Mouse (Mus musculus) ES-E14 (cell line): ENCODE results near the gene Glg1. TPM values are rescaled to one million over a fixed set of nuclear protein-coding genes. Genes with fewer than 3 reads are reported as not detected.
"Not testable (repeated sequence)": the region's sequence is repeated elsewhere in the genome, so short reads cannot be mapped to it uniquely, and the experiment has no call there.

Source experiments
- DNase-seq: peaks from one replicate; pipeline ENCODE4 v3.0.0-alpha.2; 2013; ENCODE audit warnings: low read depth, low spot score
- H3K27ac ChIP-seq: 2 replicates; pipeline ENCODE4 v1.5.1; 2012; ENCODE audit warnings: low read depth, mild to moderate bottlenecking, low read length, moderate library complexity, mixed read lengths; ENCODE audit not compliant: poor library complexity, insufficient read depth, severe bottlenecking
- H3K36me3 ChIP-seq: 2 replicates; pipeline ENCODE4 v1.6.1; 2012; ENCODE audit warnings: mild to moderate bottlenecking, low read length, moderate library complexity, mixed read lengths; ENCODE audit not compliant: control insufficient read depth, poor library complexity, insufficient read depth, severe bottlenecking
- H3K4me1 ChIP-seq, 2 experiments: fragments of 150-350 bp in 1 of 2; sonication (generic) in 1 of 2; 2 replicates each; pipeline ENCODE4 v1.6.1; 2012; ENCODE audit warnings: low read length in 2 of 2, mild to moderate bottlenecking in 1 of 2, mixed read lengths in 1 of 2; ENCODE audit not compliant: control insufficient read depth in 2 of 2, insufficient read depth in 2 of 2, poor library complexity in 1 of 2
- H3K4me3 ChIP-seq, 2 experiments: fragments of 150-350 bp in 1 of 2; sonication (generic) in 1 of 2; 2 replicates each; pipeline ENCODE4 v1.5.1; 2012; ENCODE audit warnings: low read length in 2 of 2, low read depth in 1 of 2, mild to moderate bottlenecking in 1 of 2, mixed read lengths in 1 of 2; ENCODE audit not compliant: insufficient read depth in 1 of 2, poor library complexity in 1 of 2, severe bottlenecking in 1 of 2
- H3K9ac ChIP-seq: 2 replicates; pipeline ENCODE4 v1.6.1; 2012; ENCODE audit warnings: low read depth, mild to moderate bottlenecking, low read length, mixed read lengths; ENCODE audit not compliant: poor library complexity, insufficient read depth, severe bottlenecking
- H3K9me3 ChIP-seq: fragments of 150-350 bp; sonication (generic); 2 replicates; pipeline ENCODE4 v1.6.1; 2012; ENCODE audit warnings: low read depth, mild to moderate bottlenecking, low read length; ENCODE audit not compliant: control insufficient read depth, insufficient read depth
- CHD2 ChIP-seq: IDR thresholded peaks from 2 replicates; pipeline ENCODE4 v1.6.1; 2014; ENCODE audit warnings: mild to moderate bottlenecking, low read depth, low read length, inconsistent platforms
- HCFC1 ChIP-seq: IDR thresholded peaks from 2 replicates; pipeline ENCODE4 v1.6.1; 2012; ENCODE audit warnings: low read length, inconsistent platforms, borderline replicate concordance; ENCODE audit not compliant: insufficient read depth
- MAFK ChIP-seq: IDR thresholded peaks from 2 replicates; pipeline ENCODE4 v1.6.1; 2014; ENCODE audit warnings: mild to moderate bottlenecking, low read depth, low read length, inconsistent platforms; ENCODE audit not compliant: insufficient read depth
- ZC3H11A ChIP-seq: IDR thresholded peaks from 2 replicates; pipeline ENCODE4 v1.6.1; 2012; ENCODE audit warnings: low read depth, mild to moderate bottlenecking, inconsistent platforms, low read length, borderline replicate concordance
- ZNF384 ChIP-seq: IDR thresholded peaks from 2 replicates; pipeline ENCODE4 v1.6.1; 2012; ENCODE audit warnings: low read depth, low read length, inconsistent platforms
- in situ Hi-C, 2 experiments: fragments of 600-800 bp; cut with MboI; formaldehyde crosslinking; loops; one replicate each; pipeline ENCODE4 v1.15.1; 2025; ENCODE audit warnings: low sequenced_read_pairs in 2 of 2, inconsistent platforms in 1 of 2; ENCODE audit not compliant: unreplicated experiment in 2 of 2
- total RNA-seq: library from RNA; depleted of rRNA; stranded (reverse); fragments of 300-350 nt; gene quantifications from 2 replicates; pipeline ENCODE4 v1.2.3, GENCODE M21; 2012

Gene Glg1
- total RNA-seq, 1 experiment, result 87.4 TPM

DNA sequence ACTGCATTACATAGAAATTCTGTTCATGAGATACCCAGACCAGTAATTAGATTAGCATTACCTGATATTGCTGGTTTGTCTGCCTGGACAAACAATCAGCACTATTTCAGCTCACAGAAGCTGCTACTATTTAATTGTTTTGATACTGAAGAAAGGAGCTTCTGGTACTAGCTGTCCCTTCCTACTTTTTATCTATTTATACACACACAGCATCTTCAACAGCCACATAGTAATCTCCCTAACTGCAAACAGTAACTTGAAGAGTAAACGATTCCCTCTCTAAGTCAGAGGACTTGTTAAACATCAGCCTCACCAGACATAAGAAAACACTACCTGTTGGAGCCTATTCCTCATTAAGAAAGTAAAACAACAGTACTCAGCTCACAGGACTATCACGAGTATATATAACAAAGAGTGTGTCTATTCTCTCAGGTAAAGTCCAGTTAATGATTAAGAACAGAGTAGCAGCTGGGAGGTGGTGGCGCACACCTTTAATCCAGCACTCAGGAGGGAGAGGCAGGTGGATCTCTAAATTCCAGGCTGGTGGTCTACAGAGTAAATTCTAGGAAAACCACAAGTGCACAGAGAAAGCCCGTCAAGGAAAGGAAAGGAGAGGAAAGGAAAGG, 6.4 kb downstream of the Glg1 start:
- Histone ChIP-seq H3K4me3 (no peak overlapping the region), H3K36me3 (no peaks in the 10 kb centered on the region), H3K9ac (no peak overlapping the region), H3K9me3 (no peaks in the 10 kb centered on the region), H3K27ac (no peak overlapping the region), H3K4me1 (no peaks in the 10 kb centered on the region)
- in situ Hi-C loops, result no loop called here
- DNase-seq, result no peak
- no peak for TF ChIP-seq MAFK
- TF ChIP-seq HCFC1, result no peak
- TF ChIP-seq ZNF384, result no peak
- TF ChIP-seq ZC3H11A, result no peak
- no peak for TF ChIP-seq CHD2

DNA sequence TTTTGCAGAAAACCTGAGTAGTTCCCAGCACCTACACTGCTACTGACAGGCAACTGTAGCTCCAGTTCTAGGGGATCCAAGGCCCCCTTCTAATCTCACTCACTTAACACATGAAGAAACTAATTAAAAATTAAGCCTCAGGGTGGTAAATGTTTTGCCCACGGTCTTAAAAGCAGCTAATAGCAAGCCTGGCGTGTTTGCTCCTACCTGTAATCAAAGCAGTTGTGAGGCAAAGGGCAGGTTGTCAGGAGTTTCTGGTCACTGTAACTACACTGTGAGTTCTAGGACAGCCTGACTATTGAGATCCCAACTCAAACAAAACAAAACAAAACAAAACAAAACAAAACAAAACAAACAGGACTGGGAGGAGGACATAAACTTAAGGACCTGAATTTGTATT, 8.9 kb downstream of the Glg1 start:
- Histone ChIP-seq H3K36me3 (no peaks in the 10 kb centered on the region), H3K27ac (no peak overlapping the region), H3K9ac (no peak overlapping the region), H3K9me3 (no peaks in the 10 kb centered on the region), H3K4me3 (no peak overlapping the region), H3K4me1 (no peaks in the 10 kb centered on the region)
- in situ Hi-C loops, result no loop called here
- TF ChIP-seq ZNF384 (no peak), CHD2 (no peak), HCFC1 (no peak), ZC3H11A (no peak), MAFK (no peak)
- no peak for DNase-seq

DNA sequence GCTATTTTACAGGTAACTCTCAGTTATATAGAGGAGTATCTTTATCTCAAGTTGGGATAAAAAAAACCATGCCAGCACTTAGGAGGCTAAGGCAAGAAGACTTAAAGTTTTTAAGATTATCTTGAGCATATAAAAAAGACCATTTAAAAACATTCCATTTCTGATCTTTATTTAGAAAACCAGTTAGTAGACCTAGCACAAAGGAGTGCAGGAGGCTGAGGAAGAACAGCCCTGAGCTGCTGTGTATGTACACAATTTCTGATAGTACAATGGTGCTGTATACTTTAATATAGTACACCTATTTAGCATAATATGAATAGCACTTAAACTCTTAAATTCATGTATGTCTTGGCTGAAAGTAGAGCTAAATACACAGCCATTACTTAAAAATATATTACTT, 10.9 kb downstream of the Glg1 start:
- H3K36me3 ChIP-seq, result no peaks in the 10 kb centered on the region

DNA sequence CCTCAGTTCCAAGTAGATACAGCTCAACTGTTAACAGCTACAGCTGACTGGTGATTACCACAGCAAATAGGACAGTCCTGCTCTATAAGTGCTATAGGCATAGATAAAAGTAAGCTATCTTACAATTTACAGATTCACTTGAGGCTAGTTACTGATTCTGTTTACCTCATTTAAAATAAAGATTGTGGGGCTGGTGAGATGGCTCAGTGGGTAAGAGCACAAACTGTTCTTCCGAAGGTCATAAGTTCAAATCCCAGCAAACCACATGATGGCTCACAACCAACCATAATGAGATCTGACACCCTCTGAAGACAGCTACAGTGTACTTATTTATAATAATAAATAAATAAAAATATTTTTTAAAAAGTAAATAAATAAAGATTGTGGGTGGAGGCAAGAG, 12.2 kb downstream of the Glg1 start:
- H3K4me1 ChIP-seq, H3K9ac ChIP-seq, H3K9me3 ChIP-seq, H3K27ac ChIP-seq, H3K36me3 ChIP-seq, in situ Hi-C loops, DNase-seq, H3K4me3 ChIP-seq: not testable (repeated sequence)

More for the DNA sequence above, 10.9 kb downstream of the Glg1 start:
- Histone ChIP-seq H3K9me3 (no peaks in the 10 kb centered on the region), H3K4me3 (no peak overlapping the region), H3K4me1 (no peaks in the 10 kb centered on the region), H3K27ac (no peak overlapping the region), H3K9ac (no peak overlapping the region)
- DNase-seq, result no peak
- in situ Hi-C loops, result no loop called here
- no peak for TF ChIP-seq HCFC1
- no peak for TF ChIP-seq ZC3H11A
- TF ChIP-seq ZNF384, result no peak
- no peak for TF ChIP-seq MAFK
- no peak for TF ChIP-seq CHD2

DNA sequence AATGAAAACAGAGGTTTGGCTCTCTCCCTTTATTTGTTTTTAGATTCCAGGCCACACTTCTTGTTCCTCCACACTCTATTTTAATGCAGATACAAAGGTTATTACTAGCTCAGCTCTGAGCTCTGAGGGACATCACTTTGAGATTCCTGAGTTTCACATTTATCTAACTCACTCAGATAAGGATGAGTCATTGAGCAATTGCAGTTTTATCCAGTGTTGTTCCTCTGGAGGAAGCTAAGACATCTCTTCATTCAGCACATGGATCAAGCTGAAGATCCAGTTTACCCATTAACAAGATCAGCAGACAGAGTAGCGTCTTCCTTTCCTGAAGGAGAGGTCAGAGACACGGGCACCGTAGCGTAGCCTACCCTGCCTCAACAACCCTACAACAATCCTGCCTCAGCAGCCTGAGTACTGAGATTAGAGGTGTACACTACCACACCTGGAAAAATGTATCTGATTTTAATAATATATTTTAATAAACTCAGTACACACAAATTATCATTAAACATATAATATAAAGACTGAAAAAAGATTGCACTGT, 12.7 kb downstream of the Glg1 start:
- TF ChIP-seq ZC3H11A, result no peak
- no peak for TF ChIP-seq HCFC1
- no peak for TF ChIP-seq MAFK
- no peak for TF ChIP-seq ZNF384
- no peak for TF ChIP-seq CHD2
- H3K4me3 ChIP-seq, result no peak overlapping the region
- in situ Hi-C loops, result no loop called here

More for the DNA sequence above, 12.7 kb downstream of the Glg1 start:
- Histone ChIP-seq H3K9ac (no peak overlapping the region), H3K36me3 (no peaks in the 10 kb centered on the region), H3K27ac (no peak overlapping the region), H3K9me3 (no peaks in the 10 kb centered on the region), H3K4me1 (no peaks in the 10 kb centered on the region)
- DNase-seq, result no peak
